Mouse (Mus musculus): ENCODE measurements at regions not wholly inside any gene's neighbourhood (a gene's known extent, or its start where the extent isn't known, plus 50 kb on each side); places are given as distances from the start of the nearest gene placed in this dataset.

GRCm38 (mm10) chrX:11387200-11387940 is 59.7 kb downstream of the H2al1j start:
- no peak overlapping the region for H3K27ac ChIP-seq (ENCODE audit: insufficient read depth, low read depth, low read length)
- TF ChIP-seq CTCF (IDR thresholded peaks at IDR 0.05; ENCODE audit: insufficient read depth, low read depth, low read length) (no peak), POLR2A (IDR thresholded peaks at IDR 0.05; ENCODE audit: insufficient read depth, low read depth, low read length) (no peak)
- H3K4me3 ChIP-seq (ENCODE audit: insufficient read depth, low read depth, low read length), result no peak overlapping the region
- 77% methylated on average over 9 of the region's 9 CpGs for WGBS
- H3K4me1 ChIP-seq (ENCODE audit: control insufficient read depth, insufficient read depth, low read length), result no peaks in the 10 kb centered on the region

GRCm38 (mm10) chrX:11388860-11389259 is 61.2 kb downstream of the H2al1j start:
- Histone ChIP-seq H3K4me1 (ENCODE audit: control insufficient read depth, insufficient read depth, low read length) (no peaks in the 10 kb centered on the region), H3K27ac (ENCODE audit: insufficient read depth, low read depth, low read length) (no peak overlapping the region), H3K4me3 (ENCODE audit: insufficient read depth, low read depth, low read length) (no peak overlapping the region)
- TF ChIP-seq POLR2A (IDR thresholded peaks at IDR 0.05; ENCODE audit: insufficient read depth, low read depth, low read length), result no peak
- no peak for TF ChIP-seq CTCF (IDR thresholded peaks at IDR 0.05; ENCODE audit: insufficient read depth, low read depth, low read length)
- WGBS, result 84% methylated on average over 9 of the region's 9 CpGs

- WGBS, result 89% methylated on average over 3 of the region's 3 CpGs
- H3K4me3 ChIP-seq (ENCODE audit: insufficient read depth, low read depth, low read length), result no peak overlapping the region
- no peaks in the 10 kb centered on the region for H3K4me1 ChIP-seq (ENCODE audit: control insufficient read depth, insufficient read depth, low read length)
- TF ChIP-seq CTCF (IDR thresholded peaks at IDR 0.05; ENCODE audit: insufficient read depth, low read depth, low read length) (no peak), POLR2A (IDR thresholded peaks at IDR 0.05; ENCODE audit: insufficient read depth, low read depth, low read length) (no peak)
- H3K27ac ChIP-seq (ENCODE audit: insufficient read depth, low read depth, low read length), result no peak overlapping the region
Observed at GRCm38 (mm10) chrX:11400406-11400805, 72.8 kb downstream of the H2al1j start.

- TF ChIP-seq POLR2A (IDR thresholded peaks at IDR 0.05; ENCODE audit: insufficient read depth, low read depth, low read length) (no peak), CTCF (IDR thresholded peaks at IDR 0.05; ENCODE audit: insufficient read depth, low read depth, low read length) (no peak)
- 53% methylated on average over 4 of the region's 4 CpGs for WGBS
- H3K27ac ChIP-seq (ENCODE audit: insufficient read depth, low read depth, low read length), result no peak overlapping the region
Observed at GRCm38 (mm10) chrX:11404369-11404768, 76.7 kb downstream of the H2al1j start.

GRCm38 (mm10) chrX:11412316-11412826 is 84.7 kb downstream of the H2al1j start:
- Histone ChIP-seq H3K27ac (ENCODE audit: insufficient read depth, low read depth, low read length) (no peak overlapping the region), H3K4me1 (ENCODE audit: control insufficient read depth, insufficient read depth, low read length) (no peaks in the 10 kb centered on the region), H3K4me3 (ENCODE audit: insufficient read depth, low read depth, low read length) (no peak overlapping the region)
- 57% methylated on average over 5 of the region's 5 CpGs for WGBS
- TF ChIP-seq CTCF (IDR thresholded peaks at IDR 0.05; ENCODE audit: insufficient read depth, low read depth, low read length), result no peak
- TF ChIP-seq POLR2A (IDR thresholded peaks at IDR 0.05; ENCODE audit: insufficient read depth, low read depth, low read length), result no peak

More at GRCm38 (mm10) chrX:11404369-11404768, 76.7 kb downstream of the H2al1j start:
- no peak overlapping the region for H3K4me3 ChIP-seq (ENCODE audit: insufficient read depth, low read depth, low read length)
- no peaks in the 10 kb centered on the region for H3K4me1 ChIP-seq (ENCODE audit: control insufficient read depth, insufficient read depth, low read length)

- H3K27ac ChIP-seq (ENCODE audit: insufficient read depth, low read depth, low read length), result no peak overlapping the region
- WGBS, result 68% methylated on average over 4 of the region's 4 CpGs
- no peak for TF ChIP-seq CTCF (IDR thresholded peaks at IDR 0.05; ENCODE audit: insufficient read depth, low read depth, low read length)
- TF ChIP-seq POLR2A (IDR thresholded peaks at IDR 0.05; ENCODE audit: insufficient read depth, low read depth, low read length), result no peak
- no peak overlapping the region for H3K4me3 ChIP-seq (ENCODE audit: insufficient read depth, low read depth, low read length)
- H3K4me1 ChIP-seq (ENCODE audit: control insufficient read depth, insufficient read depth, low read length), result no peaks in the 10 kb centered on the region
Observed at GRCm38 (mm10) chrX:11415662-11416061, 88.0 kb downstream of the H2al1j start.

- Histone ChIP-seq H3K27ac (ENCODE audit: insufficient read depth, low read depth, low read length) (no peak overlapping the region), H3K4me3 (ENCODE audit: insufficient read depth, low read depth, low read length) (no peak overlapping the region), H3K4me1 (ENCODE audit: control insufficient read depth, insufficient read depth, low read length) (no peaks in the 10 kb centered on the region)
- TF ChIP-seq POLR2A (IDR thresholded peaks at IDR 0.05; ENCODE audit: insufficient read depth, low read depth, low read length) (no peak), CTCF (IDR thresholded peaks at IDR 0.05; ENCODE audit: insufficient read depth, low read depth, low read length) (no peak)
- 93% methylated on average over 3 of the region's 3 CpGs for WGBS
Observed at GRCm38 (mm10) chrX:11416510-11416909, 88.9 kb downstream of the H2al1j start.

GRCm38 (mm10) chrX:11417861-11418260 is 90.2 kb downstream of the H2al1j start:
- 64% methylated on average over 4 of the region's 4 CpGs for WGBS
- no peak overlapping the region for H3K4me3 ChIP-seq (ENCODE audit: insufficient read depth, low read depth, low read length)
- no peaks in the 10 kb centered on the region for H3K4me1 ChIP-seq (ENCODE audit: control insufficient read depth, insufficient read depth, low read length)
- no peak overlapping the region for H3K27ac ChIP-seq (ENCODE audit: insufficient read depth, low read depth, low read length)
- TF ChIP-seq CTCF (IDR thresholded peaks at IDR 0.05; ENCODE audit: insufficient read depth, low read depth, low read length), result no peak
- TF ChIP-seq POLR2A (IDR thresholded peaks at IDR 0.05; ENCODE audit: insufficient read depth, low read depth, low read length), result no peak

GRCm38 (mm10) chrX:11418261-11418660 is 90.6 kb downstream of the H2al1j start:
- 79% methylated on average over 10 of the region's 10 CpGs for WGBS
- no peak overlapping the region for H3K4me3 ChIP-seq (ENCODE audit: insufficient read depth, low read depth, low read length)
- no peaks in the 10 kb centered on the region for H3K4me1 ChIP-seq (ENCODE audit: control insufficient read depth, insufficient read depth, low read length)
- TF ChIP-seq POLR2A (IDR thresholded peaks at IDR 0.05; ENCODE audit: insufficient read depth, low read depth, low read length) (no peak), CTCF (IDR thresholded peaks at IDR 0.05; ENCODE audit: insufficient read depth, low read depth, low read length) (no peak)
- no peak overlapping the region for H3K27ac ChIP-seq (ENCODE audit: insufficient read depth, low read depth, low read length)
